Mouse (Mus musculus) C2C12 (cell line): ENCODE data around the gene Gsdmc3. TPM values are rescaled to one million over a fixed set of nuclear protein-coding genes. Genes with fewer than 3 reads are reported as not detected.
A peak's percentile ranks its signal among the peaks of the same experiment; 100 is the strongest.
"Not testable (repeated sequence)": the region's sequence is repeated elsewhere in the genome, so short reads cannot be mapped to it uniquely, and the experiment has no call there.

Experiments
- H3K27me3 ChIP-seq: one replicate; pipeline ENCODE4 v1.6.1; 2011; ENCODE audit not compliant: control insufficient read depth, insufficient read depth, insufficient read length
- H3K36me3 ChIP-seq: one replicate; pipeline ENCODE4 v1.6.1; 2011; ENCODE audit not compliant: control insufficient read depth, insufficient read depth
- H3K4me3 ChIP-seq: one replicate; pipeline ENCODE4 v1.5.1; 2011; ENCODE audit warnings: mild to moderate bottlenecking, control low read depth; ENCODE audit not compliant: poor library complexity, insufficient read depth, severe bottlenecking
- H3K79me2 ChIP-seq: one replicate; pipeline ENCODE4 v1.6.1; 2011; ENCODE audit not compliant: control insufficient read depth, insufficient read depth
- H3K79me3 ChIP-seq: one replicate; pipeline ENCODE4 v1.6.1; 2011; ENCODE audit warnings: low read depth, control low read depth
- H3ac ChIP-seq: one replicate; pipeline ENCODE3; 2011; ENCODE audit warnings: low read depth; ENCODE audit not compliant: control insufficient read depth, insufficient read length
- CTCF ChIP-seq: IDR thresholded peaks from one replicate; pipeline ENCODE4 v1.5.1; 2011; ENCODE audit not compliant: control insufficient read depth, insufficient read depth, insufficient read length
- polyA plus RNA-seq: library from polyadenylated mRNA; unstranded; fragments of >200 nt; fragmentation: generic; extraction: Trizol; gene quantifications from one replicate; pipeline ENCODE4 v1.2.1, GENCODE M21; 2012; ENCODE audit warnings: missing spikeins

Gene Gsdmc3
- polyA plus RNA-seq, 1 experiment = not detected

- not testable (repeated sequence) for H3K27me3 ChIP-seq, H3K79me2 ChIP-seq, H3ac ChIP-seq, H3K79me3 ChIP-seq, H3K36me3 ChIP-seq, H3K4me3 ChIP-seq
- TF ChIP-seq CTCF = peak; percentile 37
Observed at GRCm38 (mm10) chr15:63895560-63896353, 17.4 kb upstream of the Gsdmc3 start.

GRCm38 (mm10) chr15:63888440-63888839 lies 10.1 kb upstream of the Gsdmc3 start:
- not testable (repeated sequence) for H3K36me3 ChIP-seq, H3ac ChIP-seq, H3K79me3 ChIP-seq, H3K79me2 ChIP-seq, H3K27me3 ChIP-seq, H3K4me3 ChIP-seq

GRCm38 (mm10) chr15:63887949-63888348 lies 9.6 kb upstream of the Gsdmc3 start:
- not testable (repeated sequence) for H3K79me3 ChIP-seq, H3K4me3 ChIP-seq, H3ac ChIP-seq, H3K36me3 ChIP-seq, H3K79me2 ChIP-seq, H3K27me3 ChIP-seq

- H3K79me2 ChIP-seq, H3K79me3 ChIP-seq, H3K27me3 ChIP-seq, H3ac ChIP-seq, H3K36me3 ChIP-seq, H3K4me3 ChIP-seq: not testable (repeated sequence)
Observed at GRCm38 (mm10) chr15:63876160-63876559, 2.2 kb downstream of the Gsdmc3 start.

GRCm38 (mm10) chr15:63861965-63862364 lies 16.4 kb downstream of the Gsdmc3 start:
- H3K27me3 ChIP-seq = peaks cover 12% of the 10 kb centered on the region
- not testable (repeated sequence) for H3K79me3 ChIP-seq, H3K36me3 ChIP-seq, H3K4me3 ChIP-seq, H3ac ChIP-seq, H3K79me2 ChIP-seq

Other genes starting within 250 kb of the Gsdmc3 start
- not detected for gene Gsdmc2, start 33.4 kb downstream of the Gsdmc3 start, polyA plus RNA-seq
- gene Gsdmc4, start 33.7 kb upstream of the Gsdmc3 start, polyA plus RNA-seq = 0.04 TPM
- gene Fam49b, start 181.9 kb upstream of the Gsdmc3 start, polyA plus RNA-seq = 34.3 TPM